Mouse (Mus musculus): ENCODE data around the gene Padi4. TPM values are rescaled to one million over a fixed set of nuclear protein-coding genes. Genes with fewer than 3 reads are reported as not detected.

The Padi4 gene
- total RNA-seq, 2 experiments from 2014 or later, result 0.73 to 0.98 TPM

DNA sequence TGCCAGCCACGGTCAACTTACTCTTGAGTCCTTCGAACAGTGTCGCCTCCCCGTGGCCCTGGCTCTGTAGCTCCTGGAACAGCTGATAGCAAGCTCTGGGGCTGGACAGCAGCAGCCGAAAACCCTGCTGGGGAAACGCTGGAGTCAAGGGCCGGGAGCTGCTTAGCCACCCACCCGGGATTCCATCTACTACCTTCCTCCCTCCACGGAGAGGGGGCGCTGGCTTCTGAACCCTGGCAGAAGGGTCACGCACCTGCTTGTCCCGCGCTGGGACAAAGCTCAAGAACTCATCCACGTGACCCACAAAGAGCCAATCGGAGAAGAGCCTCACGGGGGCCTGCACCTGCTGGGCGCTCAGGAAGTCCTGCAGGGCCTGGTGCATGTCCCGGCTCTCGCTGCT is 23.7 kb downstream of the Padi4 start:
- intact Hi-C loops (cut with DNase I), result no loop called here
- DNase-seq (ENCODE audit: low spot score), result no peak

- intact Hi-C loops (cut with DNase I), result no loop called here
- DNase-seq (ENCODE audit: low spot score), result no peak
These were observed 26.1 kb downstream of the Padi4 start for GRCm38 (mm10) chr4:140747978-140748377.

DNA sequence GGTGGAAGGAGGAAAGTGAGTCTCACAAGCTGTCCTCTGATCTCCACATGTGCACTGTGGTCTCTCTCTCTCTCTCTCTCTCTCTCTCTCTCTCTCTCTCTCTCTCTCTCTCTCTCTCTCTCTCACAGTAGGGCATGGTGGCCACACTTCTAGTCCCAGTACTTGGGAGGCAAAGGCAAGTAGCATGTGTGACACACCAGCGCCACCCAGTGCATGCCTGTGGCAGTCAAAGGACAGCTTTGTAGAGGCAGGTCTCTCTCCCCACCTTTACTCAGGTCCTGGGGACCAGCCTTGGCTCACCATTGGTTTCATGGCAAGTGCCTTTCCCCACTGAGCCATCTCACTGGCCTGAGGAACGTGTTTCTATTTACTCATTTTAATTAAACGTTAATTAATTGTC is 29.4 kb downstream of the Padi4 start:
- no peak for DNase-seq (ENCODE audit: low spot score)
- intact Hi-C loops (cut with DNase I), result no loop called here

- no peak for DNase-seq (ENCODE audit: low spot score)
- intact Hi-C loops (cut with DNase I), result no loop called here
These were observed 30.9 kb downstream of the Padi4 start for GRCm38 (mm10) chr4:140743086-140743485.

DNA sequence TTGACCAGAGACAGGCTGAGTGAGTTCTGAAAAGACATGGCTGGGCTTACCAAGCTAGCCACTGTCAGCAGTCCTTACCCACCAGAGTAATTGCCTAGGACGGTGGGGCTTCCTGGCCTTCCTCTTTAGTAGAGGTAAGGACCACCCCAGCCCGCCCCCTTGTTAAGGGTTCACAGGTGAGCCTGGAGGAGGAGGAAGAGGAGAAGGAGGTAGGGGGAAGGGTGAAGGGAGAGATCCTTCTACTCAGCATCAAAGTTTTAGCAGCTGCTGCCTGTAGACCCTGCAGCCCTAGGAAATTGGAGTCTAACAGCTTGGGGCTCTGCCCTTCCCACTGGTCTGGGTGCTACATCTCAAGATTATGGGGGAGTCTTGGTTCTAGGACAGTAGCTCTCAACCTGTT is 31.5 kb downstream of the Padi4 start, which contains the start of gene Padi6:
Padi6 (minus strand) TSS at position 101 of the 400 bp plus-strand sequence.
- no peak for DNase-seq (ENCODE audit: low spot score)
- intact Hi-C loops (cut with DNase I), result no loop called here

- DNase-seq (ENCODE audit: low spot score), result no peak
- intact Hi-C loops (cut with DNase I), result no loop called here
These were observed 32.6 kb downstream of the Padi4 start for GRCm38 (mm10) chr4:140741401-140741800.

- intact Hi-C loops (cut with DNase I), result no loop called here
- DNase-seq (ENCODE audit: low spot score), result no peak
These were observed 33.4 kb downstream of the Padi4 start for GRCm38 (mm10) chr4:140740655-140741054.

DNA sequence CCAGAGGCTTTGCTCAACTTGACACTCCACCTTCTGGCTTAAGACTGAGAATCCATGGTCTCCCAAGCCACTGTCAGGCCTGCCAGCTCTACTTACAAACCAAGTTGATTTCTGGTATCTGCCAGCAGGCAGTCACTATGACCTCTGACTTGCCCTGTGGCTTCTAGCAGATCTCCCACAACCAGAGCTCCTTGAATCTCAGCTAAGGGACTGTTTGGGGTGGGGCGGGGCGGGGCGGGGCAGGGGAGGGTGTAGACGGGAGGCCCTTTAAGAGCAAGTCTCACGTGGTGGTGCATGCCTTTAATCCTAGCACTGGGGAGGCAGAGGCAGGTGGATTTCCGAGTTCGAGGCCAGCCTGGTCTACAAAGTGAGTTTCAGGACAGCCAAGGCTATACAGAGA is 41.2 kb downstream of the Padi4 start:
- DNase-seq (ENCODE audit: low spot score), result no peak
- intact Hi-C loops (cut with DNase I), result no loop called here

DNA sequence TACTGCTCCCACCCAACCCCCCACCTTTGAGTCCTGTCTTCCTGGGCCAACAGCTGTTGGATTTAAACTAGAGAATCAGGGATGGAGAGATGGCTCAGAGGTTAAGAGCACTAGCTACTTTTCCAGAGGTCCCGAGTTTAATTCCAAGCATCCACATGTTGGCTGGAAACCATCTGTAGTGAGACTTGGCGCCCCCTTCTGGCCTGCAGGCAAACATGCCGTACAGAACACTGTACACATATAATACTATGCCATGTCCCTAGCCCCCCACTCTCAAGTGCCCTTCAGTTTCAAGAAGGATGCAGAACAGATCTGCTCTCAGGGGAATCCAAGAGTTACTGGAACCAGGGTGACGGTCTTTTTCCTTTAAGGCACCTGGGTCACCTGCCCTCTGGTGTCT is 42.4 kb downstream of the Padi4 start:
- DNase-seq (ENCODE audit: low spot score), result no peak
- intact Hi-C loops (cut with DNase I), result no loop called here

DNA sequence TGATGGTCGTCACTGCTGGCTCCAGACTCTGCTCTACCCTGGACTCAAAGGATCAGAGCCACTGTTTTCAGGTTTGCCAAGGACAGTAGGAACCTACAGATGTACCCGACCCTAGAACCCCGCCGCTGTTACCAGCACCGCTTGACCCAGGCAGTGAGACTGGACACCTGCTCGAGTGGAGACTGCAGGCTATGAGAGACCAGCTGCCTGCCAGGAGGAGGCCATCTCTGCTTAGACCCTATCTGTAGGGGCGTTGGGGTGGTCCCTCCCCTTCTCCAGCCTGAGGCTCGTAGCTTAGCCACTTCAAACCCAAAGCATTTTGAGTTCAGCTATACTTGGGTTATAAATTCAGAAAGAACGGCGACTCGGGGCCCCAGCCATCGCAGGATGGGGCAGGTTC is 47.1 kb downstream of the Padi4 start:
- intact Hi-C loops (cut with DNase I), result no loop called here
- DNase-seq (ENCODE audit: low spot score), result no peak

- intact Hi-C loops (cut with DNase I), result loop anchor here (2.0 kb wide), 2 partner anchors 178 to 232 kb away; no protein-coding TSS in a partner anchor
These were observed 49.3 kb downstream of the Padi4 start for GRCm38 (mm10) chr4:140724739-140725138.

GRCm38 (mm10) chr4:140723801-140724200 is 50.2 kb downstream of the Padi4 start:
- DNase-seq (ENCODE audit: low spot score), result no peak
- intact Hi-C loops (cut with DNase I), result loop anchor here (2.0 kb wide), 2 partner anchors 179 to 233 kb away; no protein-coding TSS in a partner anchor

More at GRCm38 (mm10) chr4:140724739-140725138, 49.3 kb downstream of the Padi4 start:
- DNase-seq (ENCODE audit: low spot score), result no peak

GRCm38 (mm10) chr4:140723192-140723591 is 50.8 kb downstream of the Padi4 start:
- intact Hi-C loops (cut with DNase I), result no loop called here
- no peak for DNase-seq (ENCODE audit: low spot score)

DNA sequence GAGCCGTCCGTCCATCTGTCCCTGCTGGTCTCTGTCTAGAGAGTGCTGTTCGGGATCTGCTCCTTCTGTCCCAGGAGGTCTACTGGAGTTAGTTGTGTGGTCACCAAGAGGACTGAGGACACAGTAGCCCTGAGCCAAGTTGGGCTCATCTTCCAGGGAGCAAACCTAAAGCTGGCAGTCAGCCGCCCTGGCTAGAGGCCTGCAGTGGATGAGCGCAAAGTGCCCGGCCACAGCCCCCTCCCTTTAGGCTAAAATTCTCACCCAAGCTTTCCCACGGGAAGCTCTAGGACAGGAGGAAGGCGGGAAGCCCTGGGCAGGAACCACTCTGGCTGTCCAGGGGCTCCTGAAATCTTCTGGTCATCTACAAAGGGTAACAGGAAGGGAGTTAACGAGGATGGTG is 51.3 kb downstream of the Padi4 start:
- intact Hi-C loops (cut with DNase I), result no loop called here

DNA sequence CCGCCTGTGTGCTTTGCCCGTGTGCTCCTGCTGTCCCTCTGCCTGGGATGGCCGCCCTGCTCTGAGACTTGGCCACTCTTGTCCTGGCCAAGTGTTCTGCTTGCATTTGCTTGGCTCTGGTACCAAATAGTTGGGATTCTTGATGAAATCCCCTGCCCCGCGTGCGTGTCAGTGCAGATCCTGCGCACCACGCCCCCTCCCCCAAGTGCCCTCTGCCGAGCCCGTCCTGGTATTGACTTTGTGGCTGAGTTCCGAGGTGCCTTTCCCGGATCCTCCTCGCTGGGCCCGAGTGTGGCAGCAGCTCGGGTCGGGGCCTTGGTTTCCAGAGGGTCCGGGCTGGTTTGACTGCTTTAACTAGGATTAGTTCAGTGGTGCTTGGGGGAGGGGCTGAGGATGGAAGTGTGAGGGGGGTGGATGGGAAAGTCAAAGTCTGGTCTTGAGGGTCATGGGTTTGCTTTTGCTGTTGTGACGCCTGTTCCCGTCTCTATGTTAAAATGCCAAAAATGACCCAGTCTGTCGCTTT is 52.0 kb downstream of the Padi4 start:
- intact Hi-C loops (cut with DNase I), result no loop called here
- no peak for DNase-seq (ENCODE audit: low spot score)

More for the DNA sequence above, 51.3 kb downstream of the Padi4 start:
- no peak for DNase-seq (ENCODE audit: low spot score)

DNA sequence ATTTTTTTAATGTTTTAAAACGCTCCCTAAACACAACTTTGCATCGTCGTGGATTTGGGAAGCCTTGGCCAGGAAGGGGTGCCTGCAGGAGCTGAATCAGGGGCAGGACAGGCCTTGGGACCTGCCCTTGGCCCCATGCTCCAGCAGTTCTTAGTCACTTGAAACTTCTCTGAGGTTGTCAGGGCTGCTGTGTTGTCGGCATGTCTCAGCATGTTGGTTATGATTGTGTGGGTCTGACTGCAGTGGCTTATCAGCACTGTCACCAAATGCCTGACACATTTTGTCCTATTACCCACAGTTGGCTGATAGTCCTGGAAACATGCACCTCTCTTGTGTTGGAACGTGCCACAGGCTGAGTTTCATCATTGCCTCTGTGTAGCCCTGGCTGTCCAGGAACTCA is 53.9 kb downstream of the Padi4 start:
- intact Hi-C loops (cut with DNase I), result no loop called here
- DNase-seq (ENCODE audit: low spot score), result no peak

- intact Hi-C loops (cut with DNase I), result no loop called here
These were observed 55.6 kb downstream of the Padi4 start for GRCm38 (mm10) chr4:140718436-140718835.

GRCm38 (mm10) chr4:140716994-140717393 is 57.0 kb downstream of the Padi4 start:
- intact Hi-C loops (cut with DNase I), result no loop called here
- DNase-seq (ENCODE audit: low spot score), result no peak

More at GRCm38 (mm10) chr4:140718436-140718835, 55.6 kb downstream of the Padi4 start:
- no peak for DNase-seq (ENCODE audit: low spot score)

GRCm38 (mm10) chr4:140714586-140714985 is 59.5 kb downstream of the Padi4 start:
- no peak for DNase-seq (ENCODE audit: low spot score)
- intact Hi-C loops (cut with DNase I), result loop anchor here (2.0 kb wide), 1 partner anchor 122 kb away; no protein-coding TSS in a partner anchor

GRCm38 (mm10) chr4:140713480-140714365 is 60.3 kb downstream of the Padi4 start:
- intact Hi-C loops (cut with DNase I), result loop anchor here (1.0 to 2.0 kb wide), 2 partner anchors 34 to 121 kb away; no protein-coding TSS in a partner anchor
- DNase-seq (ENCODE audit: low spot score), result peak; percentile 85

DNA sequence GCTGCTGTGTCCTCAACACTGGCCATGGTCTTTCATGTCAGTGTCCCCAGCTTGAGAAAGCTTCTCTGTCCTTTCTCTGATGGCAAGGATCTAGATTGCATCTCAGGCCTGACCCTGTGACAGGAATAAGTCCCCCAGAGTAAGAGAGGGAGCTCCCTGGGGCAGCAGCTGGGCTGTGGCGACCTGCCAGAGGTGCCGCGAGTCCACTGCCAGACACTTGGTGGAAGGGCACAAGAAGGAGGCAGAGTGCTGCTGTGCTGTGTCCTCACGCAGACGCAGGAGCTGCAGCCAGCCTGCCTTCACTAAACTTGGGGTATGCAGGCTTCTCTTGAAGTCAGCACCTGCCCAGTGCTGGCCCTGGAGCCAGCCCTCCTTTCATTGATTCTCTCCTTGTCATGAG is 62.7 kb downstream of the Padi4 start:
- intact Hi-C loops (cut with DNase I), result no loop called here
- DNase-seq (ENCODE audit: low spot score), result no peak

All from heart, postnatal 25 days (tissue).